Mouse (Mus musculus) cerebellum, postnatal 10 days (tissue): Measurements from ENCODE around the gene Ints3.
A peak's percentile ranks its signal among the peaks of the same experiment; 100 is the strongest.

ENCODE experiments used
- DNase-seq, 2 experiments: peaks; one replicate each; pipeline ENCODE4 v3.0.0; 2021; ENCODE audit warnings: mixed read lengths in 2 of 2

Gene Ints3

DNA sequence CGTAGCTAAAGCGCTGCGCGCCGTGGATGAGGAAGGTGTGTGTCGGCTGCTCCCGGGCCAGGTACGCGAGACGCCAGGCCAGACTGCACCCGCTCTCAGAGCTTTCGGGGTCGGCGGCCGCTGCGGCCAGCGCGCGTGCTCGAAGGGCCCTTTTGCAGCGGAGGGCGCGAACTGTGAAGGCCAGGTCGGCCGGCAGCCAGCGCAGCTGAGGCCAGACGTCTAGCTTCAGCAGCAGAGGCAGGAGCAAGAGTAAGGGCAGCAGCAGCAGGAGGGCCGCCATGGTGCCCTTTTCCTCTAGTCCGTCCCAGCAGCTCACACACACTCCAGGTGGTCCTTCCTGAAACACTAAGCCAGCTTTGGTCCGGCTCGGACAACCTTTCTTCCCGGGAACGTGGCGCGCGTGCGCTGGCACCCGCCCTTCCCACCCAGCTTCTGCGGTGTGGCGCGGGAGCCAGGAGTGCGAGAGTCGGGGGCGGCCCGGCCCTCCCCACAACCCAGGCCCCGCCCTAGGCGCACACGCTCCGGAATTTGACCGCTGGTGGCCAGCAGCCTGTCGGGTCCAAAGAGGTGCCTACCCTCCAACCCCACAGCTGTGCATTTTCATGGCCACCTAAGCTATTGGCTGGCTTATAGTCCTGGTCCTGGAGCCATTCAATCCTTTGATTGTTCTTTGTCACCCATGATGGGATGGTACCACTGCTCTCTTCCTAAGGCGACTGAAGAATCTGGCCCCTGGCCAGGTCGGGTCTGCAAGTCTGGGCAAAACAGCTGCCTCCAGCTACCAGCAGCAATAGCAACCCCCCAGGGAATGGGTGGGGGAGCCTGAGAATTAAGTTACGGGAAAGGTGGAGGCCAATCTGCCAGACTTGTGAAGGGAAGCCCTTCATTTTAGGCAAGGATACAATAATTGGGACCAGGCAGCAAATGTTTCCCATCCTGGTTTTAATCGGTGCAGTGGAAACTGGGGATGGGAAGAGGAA lies 43.6 kb downstream of the Ints3 start, which contains the start of gene Slc27a3:
TSS of gene Slc27a3 (minus strand) at position 428 of the 980 bp plus-strand sequence.
- DNase-seq, result peak; percentile 78 to 79

GRCm38 (mm10) chr3:90388726-90389510 lies 44.5 kb downstream of the Ints3 start:
- DNase-seq, result peak in 1 of 2 experiments; percentile 78

DNA sequence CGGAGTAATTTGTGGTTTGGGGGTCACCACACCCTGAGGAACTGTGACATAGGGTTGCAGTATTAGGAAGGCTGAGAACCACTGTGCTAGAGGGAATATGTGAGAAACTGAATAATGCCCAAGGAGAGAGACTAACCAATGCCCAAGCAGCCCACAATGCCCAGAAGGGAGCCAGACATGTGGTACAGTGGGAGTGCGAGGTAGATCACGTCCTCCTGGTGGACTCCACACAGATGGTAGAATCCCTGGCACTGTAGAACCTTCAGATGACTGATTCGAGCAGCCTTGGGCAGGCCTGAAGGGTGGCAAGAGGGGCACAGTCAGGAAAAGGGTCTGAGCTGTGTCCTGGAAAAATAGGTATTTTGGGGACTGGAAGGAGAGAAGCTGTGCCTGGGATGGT lies 45.2 kb downstream of the Ints3 start:
- peak in 1 of 2 experiments; percentile 11 for DNase-seq

DNA sequence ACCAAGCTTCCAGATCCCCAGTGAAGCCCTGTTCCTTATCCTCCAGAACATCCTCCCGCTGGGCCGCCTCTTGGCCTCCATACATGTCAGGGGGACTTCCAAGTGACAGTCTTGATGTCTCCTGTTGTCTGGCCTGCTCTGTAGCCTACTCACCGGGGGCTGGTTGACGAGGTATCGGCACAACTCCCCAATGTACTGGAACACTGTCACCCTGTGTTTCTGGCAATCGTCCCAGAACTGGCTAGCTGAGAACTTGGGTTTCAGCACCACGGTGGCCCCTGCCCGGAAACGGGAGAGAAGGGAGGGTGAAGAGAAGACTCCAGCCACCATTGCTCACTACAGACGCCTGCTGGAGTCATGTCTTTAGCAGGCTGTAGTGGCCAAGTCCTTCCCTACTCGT lies 45.9 kb downstream of the Ints3 start:
- DNase-seq, result peak; percentile 55 to 64

GRCm38 (mm10) chr3:90386817-90387216 lies 46.6 kb downstream of the Ints3 start:
- DNase-seq, result peak in 1 of 2 experiments; percentile 32

DNA sequence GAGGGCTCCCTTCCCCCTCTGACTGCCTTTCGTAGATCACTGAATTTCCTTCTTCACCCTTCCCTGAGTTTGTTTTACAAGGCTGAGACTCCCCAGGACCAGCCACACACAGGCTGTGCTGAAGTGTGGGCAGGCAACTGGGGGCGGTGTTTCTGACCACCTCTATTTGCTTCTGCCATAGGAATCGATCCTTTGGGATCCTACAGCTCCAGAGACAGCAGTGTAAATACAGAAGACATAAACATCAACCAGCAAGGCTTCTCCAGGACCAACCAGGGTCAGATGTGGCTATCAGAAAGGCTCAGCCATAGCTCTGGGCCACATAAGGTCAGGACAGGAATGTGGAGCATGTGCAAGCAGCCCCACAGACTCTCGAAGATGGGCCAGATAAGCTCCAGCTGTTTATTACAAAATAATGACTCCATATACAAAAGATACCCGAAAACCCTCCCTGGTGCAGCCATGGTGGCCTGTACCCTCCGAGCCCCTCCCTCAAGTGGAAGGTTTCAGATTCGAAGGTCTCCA lies 48.5 kb downstream of the Ints3 start:
- DNase-seq, result no peak

- peak; percentile 58 to 63 for DNase-seq
Observed at GRCm38 (mm10) chr3:90383690-90384089, 49.7 kb downstream of the Ints3 start.

- no peak for DNase-seq
Observed at GRCm38 (mm10) chr3:90381727-90382126, 51.7 kb downstream of the Ints3 start.

GRCm38 (mm10) chr3:90378496-90378895 lies 54.9 kb downstream of the Ints3 start:
- DNase-seq, result no peak

- no peak for DNase-seq
Observed at GRCm38 (mm10) chr3:90376247-90376585, 57.2 kb downstream of the Ints3 start.

DNA sequence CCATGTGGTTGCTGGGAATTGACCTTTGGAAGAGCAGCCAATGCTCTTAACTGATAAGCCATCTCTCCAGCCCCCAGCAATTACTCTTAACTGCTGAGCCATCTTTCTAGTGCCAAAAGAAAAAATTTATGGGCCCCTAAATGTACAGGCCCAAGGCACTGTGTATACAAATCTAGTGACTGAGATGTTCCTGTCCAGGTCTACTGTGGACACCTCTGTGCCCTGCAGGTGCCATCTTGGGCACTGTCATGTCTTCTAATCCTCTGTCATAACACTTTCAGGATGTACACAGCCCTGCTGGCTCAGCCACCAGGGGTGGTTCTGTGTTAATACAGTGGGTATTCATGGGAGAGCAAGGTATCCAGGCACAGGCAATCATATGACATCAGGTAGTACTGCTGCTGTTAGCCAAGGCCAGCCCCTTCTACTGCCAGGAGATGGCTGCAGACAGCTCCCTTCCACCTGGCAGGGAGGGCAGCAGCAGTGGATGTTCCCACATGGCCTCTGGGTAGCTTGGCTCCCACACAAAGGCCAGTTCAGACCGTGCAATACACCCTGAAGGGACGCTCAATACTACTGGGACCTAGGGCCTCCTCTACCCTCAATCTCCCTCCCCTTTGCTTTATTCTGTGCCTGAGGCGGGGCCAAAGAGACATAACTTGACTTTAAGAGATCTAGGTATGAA lies 57.7 kb downstream of the Ints3 start:
- no peak for DNase-seq

- DNase-seq, result no peak
Observed at GRCm38 (mm10) chr3:90374368-90374767, 59.1 kb downstream of the Ints3 start.

- DNase-seq, result peak; percentile 93 to 96
Observed at GRCm38 (mm10) chr3:90373432-90374028, 59.9 kb downstream of the Ints3 start.

DNA sequence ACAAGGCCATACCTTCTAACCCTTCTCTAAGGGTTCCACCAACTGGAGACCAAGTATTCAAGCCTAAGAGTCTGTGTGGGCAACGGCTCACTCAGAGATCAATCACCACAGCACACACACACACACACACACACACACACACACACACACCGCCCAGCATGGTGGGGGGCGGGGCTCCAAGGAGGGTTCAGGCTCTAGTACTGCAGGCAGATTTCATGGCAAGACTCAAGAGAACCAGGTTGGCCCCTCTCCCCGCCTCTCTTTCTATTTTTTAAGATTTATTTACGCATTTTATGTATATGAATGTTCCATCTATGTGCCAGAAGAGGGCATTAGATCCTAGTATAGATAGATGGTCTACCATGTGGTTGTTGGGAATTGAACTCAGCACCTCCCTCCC lies 60.6 kb downstream of the Ints3 start:
- peak in 1 of 2 experiments; percentile 24 for DNase-seq

- DNase-seq, result peak in 1 of 2 experiments; percentile 23
Observed at GRCm38 (mm10) chr3:90371857-90372256, 61.6 kb downstream of the Ints3 start.

GRCm38 (mm10) chr3:90369041-90369440 lies 64.4 kb downstream of the Ints3 start:
- no peak for DNase-seq

DNA sequence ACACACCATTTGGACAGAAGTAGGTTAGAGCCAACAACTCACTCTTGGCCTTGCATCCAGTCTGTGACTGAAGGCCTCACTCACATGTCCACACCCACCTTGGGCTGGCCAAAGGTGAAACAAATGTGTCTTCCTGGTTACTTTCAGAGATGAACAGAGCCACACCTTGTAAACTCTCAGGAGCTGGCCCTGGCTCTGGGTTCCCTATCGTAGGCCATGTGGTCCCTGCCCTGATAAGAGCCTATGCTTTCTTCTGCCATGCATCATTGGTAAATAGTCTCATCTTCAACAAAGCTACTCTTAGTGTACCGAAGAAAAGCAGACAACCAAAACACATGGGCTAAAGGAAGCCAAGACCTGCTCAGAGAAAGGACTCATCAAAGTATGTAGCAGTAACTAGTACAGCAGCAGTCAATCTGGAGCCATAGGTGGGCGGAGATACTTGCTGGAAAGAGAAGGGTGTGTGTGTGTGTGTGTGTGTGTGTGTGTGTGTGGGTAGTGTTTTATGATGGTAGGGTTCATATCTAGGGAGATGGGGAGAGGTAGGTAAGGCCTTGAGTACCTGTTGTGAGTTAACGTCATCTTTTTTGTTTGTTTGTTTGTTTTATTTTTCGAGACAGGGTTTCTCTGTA lies 66.3 kb downstream of the Ints3 start:
- DNase-seq, result no peak

DNA sequence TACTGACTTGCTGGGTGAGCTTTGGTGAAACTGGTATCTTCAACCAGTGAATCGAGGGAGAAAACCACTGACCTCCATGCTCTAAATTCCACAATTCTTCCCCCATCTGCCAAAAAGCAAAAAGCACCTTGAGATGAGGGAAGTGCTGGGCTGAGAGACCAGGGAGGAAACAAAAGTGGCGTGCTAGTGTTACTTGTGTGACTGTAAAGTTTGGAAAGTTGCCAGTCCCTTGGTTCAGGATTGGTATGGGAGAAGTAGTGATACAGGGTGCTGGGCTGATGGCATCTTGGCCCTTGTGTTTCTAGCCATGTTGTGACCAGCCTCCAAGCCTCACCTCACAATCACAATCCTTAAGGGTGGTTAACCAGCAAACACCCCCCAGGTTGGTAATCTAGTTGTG lies 71.1 kb downstream of the Ints3 start:
- DNase-seq, result no peak

- no peak for DNase-seq
Observed at GRCm38 (mm10) chr3:90361476-90361875, 71.9 kb downstream of the Ints3 start.

- DNase-seq, result no peak
Observed at GRCm38 (mm10) chr3:90359230-90359629, 74.2 kb downstream of the Ints3 start.

- no peak for DNase-seq
Observed at GRCm38 (mm10) chr3:90357959-90358358, 75.5 kb downstream of the Ints3 start.

GRCm38 (mm10) chr3:90347847-90348246 lies 85.6 kb downstream of the Ints3 start:
- DNase-seq, result no peak
